Mouse (Mus musculus) ES-Bruce4 (cell line): Measurements from ENCODE around the gene Galnt3. TPM values are rescaled to one million over a fixed set of nuclear protein-coding genes. Genes with fewer than 3 reads are reported as not detected.

Source experiments
- H3K27ac ChIP-seq: 2 replicates; pipeline ENCODE4 v1.5.1; 2012; ENCODE audit warnings: low read length, inconsistent platforms; ENCODE audit not compliant: insufficient read depth
- H3K27me3 ChIP-seq: 2 replicates; pipeline ENCODE4 v1.6.1; 2012; ENCODE audit warnings: mild to moderate bottlenecking, low read length, inconsistent platforms; ENCODE audit not compliant: control insufficient read depth, poor library complexity, insufficient read depth, severe bottlenecking
- H3K36me3 ChIP-seq: 2 replicates; pipeline ENCODE4 v1.6.1; 2012; ENCODE audit warnings: inconsistent platforms, mild to moderate bottlenecking, low read length, moderate library complexity; ENCODE audit not compliant: control insufficient read depth, poor library complexity, insufficient read depth, severe bottlenecking
- H3K4me1 ChIP-seq: one replicate; pipeline ENCODE4 v1.8.1; 2011; ENCODE audit warnings: low read length; ENCODE audit not compliant: control insufficient read depth, insufficient read depth
- H3K4me3 ChIP-seq: 2 replicates; pipeline ENCODE4 v1.5.1; 2011; ENCODE audit warnings: low read depth, mild to moderate bottlenecking, low read length
- H3K9ac ChIP-seq: 2 replicates; pipeline ENCODE4 v1.6.1; 2012; ENCODE audit warnings: low read depth, mild to moderate bottlenecking, inconsistent platforms; ENCODE audit not compliant: poor library complexity, severe bottlenecking
- H3K9me3 ChIP-seq: replicated peaks from 2 replicates; pipeline ENCODE4 v1.6.1; 2012; ENCODE audit warnings: mild to moderate bottlenecking, low read length, inconsistent platforms; ENCODE audit not compliant: control insufficient read depth, poor library complexity, insufficient read depth, severe bottlenecking
- CTCF ChIP-seq: IDR thresholded peaks from one replicate; pipeline ENCODE4 v1.8.1; 2011; ENCODE audit warnings: low read depth, low read length
- EP300 ChIP-seq: IDR thresholded peaks from 2 replicates; pipeline ENCODE4 v1.6.1; 2011; ENCODE audit warnings: low read depth, low read length; ENCODE audit not compliant: insufficient read depth
- POLR2A ChIP-seq: IDR thresholded peaks from one replicate; pipeline ENCODE4 v1.8.1; 2011; ENCODE audit warnings: low read length; ENCODE audit not compliant: insufficient read depth
- polyA plus RNA-seq: library from polyadenylated mRNA; stranded (reverse); fragments of >200 nt; gene quantifications from 2 replicates; pipeline ENCODE4 v1.2.4, GENCODE M21; 2011; ENCODE audit warnings: low read depth; ENCODE audit not compliant: missing spikeins, insufficient read depth, insufficient read length

Galnt3 gene
- 15.9 and 23.4 TPM in 2 replicates for polyA plus RNA-seq

DNA sequence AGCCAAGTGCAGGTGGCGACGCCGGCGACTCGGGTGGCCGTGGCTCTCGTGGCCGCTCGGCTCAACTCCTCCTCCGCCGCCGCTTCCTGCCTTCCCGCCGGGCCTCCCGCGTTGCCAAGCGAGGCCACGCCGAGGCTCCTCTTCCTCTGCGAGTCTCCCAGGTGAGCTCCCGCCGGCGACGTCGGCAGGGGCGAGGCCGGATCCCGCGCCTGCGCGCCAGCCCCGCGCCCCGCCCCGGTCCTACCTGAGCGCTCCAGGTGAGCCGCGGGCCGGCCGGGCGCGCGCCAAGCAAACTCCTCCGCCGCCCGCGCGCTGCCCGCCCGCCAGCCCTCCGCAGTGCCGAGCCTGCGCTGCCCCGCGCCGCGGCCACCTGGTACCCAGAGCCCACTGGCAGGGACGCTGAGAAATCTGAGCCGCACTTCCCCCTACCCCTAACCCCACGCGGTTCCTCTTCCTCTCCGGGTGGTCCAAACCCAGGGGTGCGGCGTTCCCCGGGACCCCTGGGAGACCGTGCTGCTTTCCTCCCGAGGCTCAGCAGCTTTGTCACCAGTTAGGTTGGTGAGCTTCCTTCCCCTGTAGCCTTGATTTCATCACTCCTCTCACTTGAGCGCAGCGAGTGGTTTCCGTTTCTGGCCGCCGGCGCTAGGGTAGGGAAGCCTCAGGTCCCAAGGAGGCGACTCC is at the start of gene Galnt3:
Gene Galnt3 (minus strand): TSS at position 404 of the 681 bp plus-strand sequence.
- H3K27ac ChIP-seq: no peak within 1 kb of the TSS
- peak within 1 kb of the TSS; percentile 75 for H3K9ac ChIP-seq
- TF ChIP-seq EP300 (no peak), CTCF (no peak), POLR2A (no peak)
- H3K4me3 ChIP-seq: peak within 1 kb of the TSS; percentile 86
- H3K36me3 ChIP-seq: no peaks in the 10 kb centered on the region
- peaks cover 1% of the 10 kb centered on the region; the same call in 1 of the 2 replicates for H3K27me3 ChIP-seq
- no peaks in the 10 kb centered on the region for H3K9me3 ChIP-seq
- H3K4me1 ChIP-seq: no peaks in the 10 kb centered on the region

DNA sequence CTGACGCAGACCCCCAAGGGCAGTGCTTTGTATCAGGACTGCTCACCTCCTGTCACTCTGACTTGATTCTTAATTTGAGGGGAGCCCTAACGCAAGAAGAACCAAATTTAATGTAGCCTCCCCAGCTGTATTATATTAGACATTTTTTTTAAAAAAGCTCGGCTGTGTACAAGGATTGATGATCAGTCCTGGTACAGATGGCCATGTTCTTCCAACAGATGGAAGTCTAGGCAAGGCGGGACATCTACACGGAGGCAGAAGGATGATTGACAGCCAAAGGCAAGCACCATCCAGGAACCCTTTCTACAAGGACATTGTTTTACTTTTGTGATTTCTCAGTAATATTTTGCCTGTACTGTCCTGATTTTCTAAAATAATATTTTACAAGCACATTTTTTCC is 48.3 kb upstream of the Galnt3 start:
- Histone ChIP-seq H3K9me3 (no peaks in the 10 kb centered on the region), H3K36me3 (no peaks in the 10 kb centered on the region), H3K27ac (no peak overlapping the region), H3K9ac (no peak overlapping the region), H3K4me3 (no peak overlapping the region), H3K27me3 (no peaks in the 10 kb centered on the region), H3K4me1 (no peaks in the 10 kb centered on the region)
- TF ChIP-seq POLR2A (no peak), CTCF (no peak), EP300 (no peak)

DNA sequence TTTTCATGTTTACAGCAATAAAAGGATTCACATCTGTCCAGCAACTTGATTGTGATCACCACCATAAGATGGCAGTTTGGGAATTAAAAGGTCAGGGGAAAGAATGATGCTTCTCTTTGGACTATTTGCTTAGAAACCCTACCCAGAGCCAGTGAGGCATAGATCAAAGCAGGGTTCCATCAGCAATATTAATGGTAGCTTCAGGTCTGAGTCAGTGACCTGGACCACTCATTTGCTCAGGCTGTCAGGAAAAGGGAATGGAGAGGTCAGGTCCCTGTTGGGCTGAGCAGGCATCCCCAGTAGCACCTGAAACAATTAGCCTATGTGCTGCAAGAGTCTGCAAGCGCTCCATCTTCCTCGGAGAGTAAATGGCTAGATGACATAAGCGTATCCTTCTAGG is 46.8 kb upstream of the Galnt3 start:
- Histone ChIP-seq H3K9me3 (no peaks in the 10 kb centered on the region), H3K36me3 (no peaks in the 10 kb centered on the region), H3K27me3 (no peaks in the 10 kb centered on the region), H3K27ac (no peak overlapping the region), H3K4me3 (no peak overlapping the region), H3K9ac (no peak overlapping the region), H3K4me1 (no peaks in the 10 kb centered on the region)
- TF ChIP-seq CTCF (no peak), EP300 (no peak), POLR2A (no peak)

DNA sequence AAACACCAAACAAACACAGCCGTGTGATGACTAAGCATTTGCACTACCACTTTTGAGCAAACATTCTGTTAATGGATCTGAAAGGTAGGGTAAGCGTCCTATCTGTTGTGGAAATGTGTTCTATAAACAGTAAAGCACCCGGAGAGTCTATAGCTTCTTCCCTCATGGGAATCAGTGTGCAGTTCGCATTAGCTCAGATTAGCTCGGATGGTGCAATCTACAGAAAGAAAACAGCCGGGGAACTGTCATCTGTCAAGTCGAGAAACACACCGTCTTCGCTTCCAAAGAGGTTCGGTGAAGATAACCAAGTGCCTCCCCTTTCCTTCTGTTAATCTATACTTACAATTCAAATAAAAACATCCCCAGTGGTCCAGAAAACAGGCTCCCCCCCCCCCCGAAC is 45.9 kb upstream of the Galnt3 start:
- Histone ChIP-seq H3K4me1 (no peaks in the 10 kb centered on the region), H3K36me3 (no peaks in the 10 kb centered on the region), H3K27ac (no peak overlapping the region), H3K4me3 (no peak overlapping the region), H3K9me3 (no peaks in the 10 kb centered on the region), H3K9ac (no peak overlapping the region), H3K27me3 (no peaks in the 10 kb centered on the region)
- TF ChIP-seq POLR2A: no peak
- no peak for TF ChIP-seq EP300
- no peak for TF ChIP-seq CTCF

DNA sequence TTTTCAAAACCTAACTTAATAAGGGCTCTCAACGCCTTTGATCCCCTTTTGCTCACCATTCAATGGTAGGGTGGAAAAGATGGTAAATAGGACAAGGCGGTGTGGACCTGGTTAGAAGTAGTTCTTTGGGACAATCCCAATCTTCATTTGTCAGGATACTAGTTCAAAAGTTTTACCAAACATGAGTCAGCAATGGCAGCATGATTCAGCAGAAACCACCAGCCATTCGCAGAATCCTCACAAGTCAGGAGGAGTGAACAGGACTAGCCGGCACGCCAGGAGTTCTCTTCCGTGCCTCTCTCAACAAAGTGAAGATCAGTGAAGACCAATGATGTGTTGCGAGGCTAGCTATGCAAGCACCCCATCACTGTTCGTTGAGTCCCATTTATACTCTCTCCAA is 40.2 kb upstream of the Galnt3 start:
- H3K27me3 ChIP-seq: no peaks in the 10 kb centered on the region
- H3K9ac ChIP-seq: no peak overlapping the region
- TF ChIP-seq POLR2A: no peak
- no peak for TF ChIP-seq EP300
- TF ChIP-seq CTCF: no peak
- H3K9me3 ChIP-seq: no peaks in the 10 kb centered on the region
- no peaks in the 10 kb centered on the region for H3K4me1 ChIP-seq
- no peak overlapping the region for H3K4me3 ChIP-seq
- H3K36me3 ChIP-seq: no peaks in the 10 kb centered on the region
- no peak overlapping the region for H3K27ac ChIP-seq

DNA sequence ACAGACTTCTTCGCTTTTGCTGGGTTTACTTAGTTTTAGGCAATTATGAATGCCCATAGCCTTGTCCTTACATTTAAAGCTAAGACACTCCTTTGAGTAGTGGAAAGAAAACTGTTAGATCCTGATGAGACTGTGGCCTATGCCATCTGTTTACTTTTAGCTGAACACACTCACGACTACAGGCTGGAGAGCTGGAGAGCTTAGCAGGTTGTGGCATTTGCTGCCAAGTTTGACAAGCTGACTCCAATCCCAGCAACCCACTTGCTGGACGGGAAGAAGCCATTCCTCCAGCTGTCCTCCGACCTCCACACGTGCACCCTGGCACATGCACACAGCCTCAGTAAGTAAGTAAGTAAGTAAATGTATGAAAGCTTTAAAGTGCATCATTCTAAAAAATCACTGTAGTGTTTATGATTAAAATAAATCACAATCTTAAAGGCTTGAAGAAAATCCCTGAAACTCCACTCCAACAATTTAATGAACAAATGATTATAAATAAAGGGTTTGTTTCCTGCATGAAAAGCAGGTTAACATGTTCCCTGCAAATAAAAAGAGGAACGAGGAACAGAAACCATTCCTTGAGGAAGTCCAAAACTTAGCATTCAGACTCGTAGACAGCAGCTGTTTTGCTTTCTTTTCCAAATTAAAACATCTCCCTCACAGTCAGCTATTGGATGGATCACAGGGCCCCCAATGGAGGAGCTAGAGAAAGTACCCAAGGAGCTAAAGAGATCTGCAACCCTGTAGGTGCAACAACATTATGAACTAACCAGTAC is 33.5 kb upstream of the Galnt3 start:
- H3K27ac ChIP-seq: no peak overlapping the region
- no peaks in the 10 kb centered on the region for H3K4me1 ChIP-seq
- H3K36me3 ChIP-seq: no peaks in the 10 kb centered on the region
- no peak overlapping the region for H3K4me3 ChIP-seq
- H3K27me3 ChIP-seq: no peaks in the 10 kb centered on the region
- no peak overlapping the region for H3K9ac ChIP-seq
- TF ChIP-seq EP300: no peak
- TF ChIP-seq CTCF: no peak
- no peak for TF ChIP-seq POLR2A
- H3K9me3 ChIP-seq: no peaks in the 10 kb centered on the region
